Mouse (Mus musculus) lung, embryonic 14.5 days (tissue): Measurements from ENCODE around the gene Nudt16l1. TPM values are rescaled to one million over a fixed set of nuclear protein-coding genes. Genes with fewer than 3 reads are reported as not detected.

ENCODE experiments used
- ATAC-seq: fragments of 200-750 bp; cut with Nextera tagmentation; 2 replicates; pipeline ENCODE4 v1.8.0; 2017; ENCODE audit warnings: mild to moderate bottlenecking, moderate TSS enrichment, moderate library complexity; ENCODE audit not compliant: insufficient read depth
- DNase-seq: peaks from one replicate; pipeline ENCODE4 v3.0.0-alpha.2; 2015
- H3K27ac ChIP-seq: fragments of 300-500 bp; sonication (generic); 2 replicates; pipeline ENCODE4 v1.5.1; 2014; ENCODE audit warnings: low read depth, mild to moderate bottlenecking, moderate library complexity
- H3K27me3 ChIP-seq: fragments of 300-500 bp; sonication (generic); 2 replicates; pipeline ENCODE4 v1.6.1; 2014; ENCODE audit warnings: low read length, control low read depth; ENCODE audit not compliant: insufficient read depth
- H3K36me3 ChIP-seq: fragments of 300-500 bp; sonication (generic); 2 replicates; pipeline ENCODE4 v1.6.1; 2014; ENCODE audit warnings: control low read depth; ENCODE audit not compliant: insufficient read depth
- H3K4me1 ChIP-seq: fragments of 300-500 bp; sonication (generic); 2 replicates; pipeline ENCODE4 v1.6.1; 2014; ENCODE audit warnings: antibody characterized with exemption, control low read depth; ENCODE audit not compliant: insufficient read depth
- H3K4me2 ChIP-seq: fragments of 300-500 bp; sonication (generic); 2 replicates; pipeline ENCODE4 v1.6.1; 2014; ENCODE audit warnings: mild to moderate bottlenecking
- H3K4me3 ChIP-seq: fragments of 300-500 bp; sonication (generic); 2 replicates; pipeline ENCODE4 v1.5.1; 2014; ENCODE audit warnings: low read depth, low read length
- H3K9ac ChIP-seq: fragments of 300-500 bp; sonication (generic); 2 replicates; pipeline ENCODE4 v1.6.1; 2014
- H3K9me3 ChIP-seq: fragments of 300-500 bp; sonication (generic); 2 replicates; pipeline ENCODE4 v1.6.1; 2016; ENCODE audit warnings: low read depth, low read length, control low read depth
- CTCF ChIP-seq: IDR thresholded peaks from 2 replicates; pipeline ENCODE4 v1.5.1; 2016; ENCODE audit warnings: antibody characterized with exemption, low read depth
- WGBS: fragments of 180-500 bp; shearing (Covaris S2); extraction: QIAGEN DNeasy Blood & Tissue Kit; methylation state at CpG from one replicate; pipeline ENCODE4 v1.1.7; 2014; 5-methylcytosine and 5-hydroxymethylcytosine counted together
- polyA plus RNA-seq: library from polyadenylated mRNA; unstranded; fragments of >200 nt; fragmentation: Nextera tagmentation; extraction: Ambion mirVana; gene quantifications from 2 replicates; pipeline ENCODE4 v1.2.1, GENCODE M21; 2014

The Nudt16l1 gene
- polyA plus RNA-seq, 1 experiment from 2014 or later, result 154 TPM

- ATAC-seq, result no peak
- no peak overlapping the region for H3K4me3 ChIP-seq
Observed at GRCm38 (mm10) chr16:4965392-4966129, 27.0 kb downstream of the Nudt16l1 start.

GRCm38 (mm10) chr16:4968426-4968825, 29.9 kb downstream of the Nudt16l1 start:
- no peaks in the 10 kb centered on the region for H3K9me3 ChIP-seq
- ATAC-seq (no peak), DNase-seq (no peak)
- no peak overlapping the region for H3K4me3 ChIP-seq
- H3K27me3 ChIP-seq, result no peaks in the 10 kb centered on the region
- no peaks in the 10 kb centered on the region for H3K36me3 ChIP-seq
- H3K4me1 ChIP-seq, result 0 out of 2 replicates have a peak, but pooled peaks cover under 1% of the 10 kb centered on the region
- no peak for TF ChIP-seq CTCF
- WGBS, result 75% methylated on average over 3 of the region's 3 CpGs
- H3K27ac ChIP-seq, result no peak overlapping the region
- no peak overlapping the region for H3K4me2 ChIP-seq
- no peak overlapping the region for H3K9ac ChIP-seq

More at GRCm38 (mm10) chr16:4965392-4966129, 27.0 kb downstream of the Nudt16l1 start:
- H3K9ac ChIP-seq, result no peak overlapping the region
- WGBS, result 85% methylated on average over 8 of the region's 8 CpGs
- H3K27ac ChIP-seq, result no peak overlapping the region
- 0 out of 2 replicates have a peak, but pooled peaks cover 3% of the 10 kb centered on the region for H3K4me1 ChIP-seq
- no peaks in the 10 kb centered on the region for H3K9me3 ChIP-seq
- no peaks in the 10 kb centered on the region for H3K36me3 ChIP-seq
- no peak for TF ChIP-seq CTCF
- peak overlapping the region; percentile 87 for H3K4me2 ChIP-seq
- no peaks in the 10 kb centered on the region for H3K27me3 ChIP-seq
- DNase-seq, result no peak

- peak; percentile 8 for DNase-seq
- no peaks in the 10 kb centered on the region for H3K36me3 ChIP-seq
Observed at GRCm38 (mm10) chr16:4969055-4969843, 30.7 kb downstream of the Nudt16l1 start.

GRCm38 (mm10) chr16:4971626-4972025, 33.1 kb downstream of the Nudt16l1 start:
- Histone ChIP-seq H3K27me3 (no peaks in the 10 kb centered on the region), H3K9ac (no peak overlapping the region), H3K9me3 (no peaks in the 10 kb centered on the region), H3K27ac (peak overlapping the region; percentile 33; the same call in 1 of the 2 replicates), H3K36me3 (no peaks in the 10 kb centered on the region), H3K4me2 (no peak overlapping the region), H3K4me3 (no peak overlapping the region), H3K4me1 (no peaks in the 10 kb centered on the region)
- WGBS, result 58% methylated on average over 4 of the region's 4 CpGs
- ATAC-seq, result no peak
- TF ChIP-seq CTCF, result no peak
- DNase-seq, result peak; percentile 55

More at GRCm38 (mm10) chr16:4969055-4969843, 30.7 kb downstream of the Nudt16l1 start:
- Histone ChIP-seq H3K9ac (no peak overlapping the region), H3K9me3 (no peaks in the 10 kb centered on the region), H3K4me1 (no peaks in the 10 kb centered on the region), H3K27me3 (no peaks in the 10 kb centered on the region), H3K4me3 (no peak overlapping the region), H3K4me2 (no peak overlapping the region), H3K27ac (no peak overlapping the region)
- no peak for ATAC-seq
- WGBS, result 82% methylated on average over 5 of the region's 5 CpGs
- no peak for TF ChIP-seq CTCF

- H3K4me2 ChIP-seq, result no peak overlapping the region
- no peak for TF ChIP-seq CTCF
- no peaks in the 10 kb centered on the region for H3K9me3 ChIP-seq
- no peaks in the 10 kb centered on the region for H3K4me1 ChIP-seq
- no peak overlapping the region for H3K9ac ChIP-seq
- H3K4me3 ChIP-seq, result no peak overlapping the region
- 84% methylated on average over 5 of the region's 5 CpGs for WGBS
- no peaks in the 10 kb centered on the region for H3K27me3 ChIP-seq
- ATAC-seq, result no peak
- no peak overlapping the region for H3K27ac ChIP-seq
- DNase-seq, result no peak
- H3K36me3 ChIP-seq, result no peaks in the 10 kb centered on the region
Observed at GRCm38 (mm10) chr16:4974521-4974920, 36.0 kb downstream of the Nudt16l1 start.

- no peaks in the 10 kb centered on the region for H3K9me3 ChIP-seq
- H3K4me1 ChIP-seq, result no peaks in the 10 kb centered on the region
- no peak overlapping the region for H3K27ac ChIP-seq
- H3K27me3 ChIP-seq, result no peaks in the 10 kb centered on the region
- H3K4me3 ChIP-seq, result no peak overlapping the region
- H3K4me2 ChIP-seq, result no peak overlapping the region
- no peak for ATAC-seq
- WGBS, result 60% methylated on average over 2 of the region's 2 CpGs
- no peaks in the 10 kb centered on the region for H3K36me3 ChIP-seq
- no peak for TF ChIP-seq CTCF
- DNase-seq, result no peak
- H3K9ac ChIP-seq, result no peak overlapping the region
Observed at GRCm38 (mm10) chr16:4976180-4976579, 37.6 kb downstream of the Nudt16l1 start.
